Mouse (Mus musculus): ENCODE results near the gene Exoc6b.
"Not testable (repeated sequence)": the region's sequence is repeated elsewhere in the genome, so short reads cannot be mapped to it uniquely, and the experiment has no call there.

Exoc6b gene

GRCm38 (mm10) chr6:84631588-84631987 is 437.7 kb downstream of the Exoc6b start:
- DNase-seq (ENCODE audit: inconsistent ontology term) = no peak

GRCm38 (mm10) chr6:84630276-84630675 is 439.0 kb downstream of the Exoc6b start:
- no peak for DNase-seq (ENCODE audit: inconsistent ontology term)

- DNase-seq (ENCODE audit: inconsistent ontology term) = no peak
Observed at GRCm38 (mm10) chr6:84628831-84629230, 440.5 kb downstream of the Exoc6b start.

- DNase-seq (ENCODE audit: inconsistent ontology term) = no peak
Observed at GRCm38 (mm10) chr6:84626398-84626797, 442.9 kb downstream of the Exoc6b start.

GRCm38 (mm10) chr6:84619166-84619565 is 450.1 kb downstream of the Exoc6b start:
- no peak for DNase-seq (ENCODE audit: inconsistent ontology term)

- DNase-seq (ENCODE audit: inconsistent ontology term) = no peak
Observed at GRCm38 (mm10) chr6:84617051-84617450, 452.3 kb downstream of the Exoc6b start.

- DNase-seq (ENCODE audit: inconsistent ontology term) = no peak
Observed at GRCm38 (mm10) chr6:84616586-84616985, 452.7 kb downstream of the Exoc6b start.

- DNase-seq (ENCODE audit: inconsistent ontology term) = no peak
Observed at GRCm38 (mm10) chr6:84613561-84613960, 455.8 kb downstream of the Exoc6b start.

- no peak for DNase-seq (ENCODE audit: inconsistent ontology term)
Observed at GRCm38 (mm10) chr6:84601136-84601889, 468.0 kb downstream of the Exoc6b start.

- not testable (repeated sequence) for DNase-seq (ENCODE audit: inconsistent ontology term)
Observed at GRCm38 (mm10) chr6:84599296-84599695, 470.0 kb downstream of the Exoc6b start.

- DNase-seq (ENCODE audit: inconsistent ontology term) = no peak
Observed at GRCm38 (mm10) chr6:84598725-84599124, 470.6 kb downstream of the Exoc6b start.

GRCm38 (mm10) chr6:84594626-84595025 is 474.7 kb downstream of the Exoc6b start:
- DNase-seq (ENCODE audit: inconsistent ontology term) = no peak

GRCm38 (mm10) chr6:84593693-84594092 is 475.6 kb downstream of the Exoc6b start, which contains the start of gene Cyp26b1:
Gene Cyp26b1, minus strand, starts transcription at chr6:84593908.
- DNase-seq (ENCODE audit: inconsistent ontology term) = no peak

GRCm38 (mm10) chr6:84590961-84591745 is 478.2 kb downstream of the Exoc6b start:
- no peak for DNase-seq (ENCODE audit: inconsistent ontology term)

- peak; percentile 73 for DNase-seq (ENCODE audit: inconsistent ontology term)
Observed at GRCm38 (mm10) chr6:84589742-84590686, 479.3 kb downstream of the Exoc6b start.

GRCm38 (mm10) chr6:84588895-84589652 is 480.2 kb downstream of the Exoc6b start:
- DNase-seq (ENCODE audit: inconsistent ontology term) = peak; percentile 67

- peak; percentile 45 for DNase-seq (ENCODE audit: inconsistent ontology term)
Observed at GRCm38 (mm10) chr6:84588221-84588894, 481.0 kb downstream of the Exoc6b start.

- peak; percentile 68 for DNase-seq (ENCODE audit: inconsistent ontology term)
Observed at GRCm38 (mm10) chr6:84587471-84588101, 481.7 kb downstream of the Exoc6b start.

- no peak for DNase-seq (ENCODE audit: inconsistent ontology term)
Observed at GRCm38 (mm10) chr6:84586551-84587200, 482.6 kb downstream of the Exoc6b start.

All from Muller cell, postnatal 12 days (primary cell).